In the genomic region with DNA sequence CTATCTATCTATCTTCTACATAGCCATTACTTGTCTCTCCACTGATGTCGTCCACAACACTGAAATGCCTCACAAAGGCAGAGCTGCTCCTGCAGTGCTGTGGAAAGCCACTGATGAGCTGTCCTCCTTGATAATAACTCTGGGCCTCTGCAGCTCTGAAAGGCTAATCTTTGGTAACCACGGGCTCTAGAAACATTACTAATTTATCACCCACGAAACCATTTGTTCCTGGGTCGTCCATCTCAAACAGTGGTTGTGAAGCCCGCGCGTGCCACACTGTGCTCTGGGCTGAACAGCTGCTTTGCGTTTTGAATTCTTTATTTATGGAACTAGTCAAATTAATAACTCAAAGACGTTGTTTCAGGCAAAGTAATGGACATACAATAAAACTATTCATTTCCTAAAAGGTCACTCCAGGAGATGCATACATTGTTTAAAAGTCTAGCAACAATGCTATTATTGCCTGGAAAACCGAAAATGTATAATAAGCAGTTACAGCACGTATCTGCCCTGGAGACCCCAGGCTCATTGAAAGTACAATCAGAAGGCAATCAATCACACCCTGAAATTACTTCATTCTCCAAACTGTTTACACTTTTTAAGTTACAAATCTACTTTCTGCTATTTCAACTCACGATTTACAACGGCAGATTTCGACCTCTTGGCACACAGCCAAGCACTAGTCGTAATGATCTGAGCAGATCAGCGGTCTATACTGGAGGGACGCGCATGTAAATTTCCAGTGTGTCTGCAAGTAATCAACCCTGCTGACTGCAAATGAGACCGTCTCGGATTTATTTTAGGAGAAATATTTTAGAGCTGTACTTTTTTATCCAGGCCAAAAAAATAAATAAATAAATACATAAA, we compare ENCODE assay signal across 8 mouse cellular contexts.
DNase-seq lines count a peak whose midpoint lies in the region; ATAC-seq and TF ChIP-seq lines count a peak whose summit lies in the region.

No protein-coding gene starts in this region.

- H3K36me3 ChIP-seq in heart, embryonic 16.5 days (ENCODE audit: control insufficient read depth, insufficient read depth) = no peaks in the 10 kb centered on the region; the same call in 1 of the 2 replicates
- H3K36me3 ChIP-seq in embryonic facial prominence, embryonic 15.5 days = peaks cover 16% of the 10 kb centered on the region; the same call in 1 of the 2 replicates
- no peaks in the 10 kb centered on the region for H3K36me3 ChIP-seq in kidney, postnatal 0 days (ENCODE audit: insufficient read depth, low read length)
- no peaks in the 10 kb centered on the region for H3K36me3 ChIP-seq in neural tube, embryonic 12.5 days

- DNase-seq in heart, adult 8-10 months (ENCODE audit: low spot score) = no peak
- DNase-seq in adrenal gland, postnatal 25 days = peak; percentile 42
- peak; percentile 57 for DNase-seq in kidney, postnatal 0 days (ENCODE audit: low spot score)
- DNase-seq in spleen, adult 12 weeks (ENCODE audit: low spot score) = no peak
- DNase-seq in urinary bladder, postnatal 25 days (ENCODE audit: low spot score) = no peak

- no peaks in the 10 kb centered on the region for H3K27me3 ChIP-seq in heart, embryonic 16.5 days (ENCODE audit: control insufficient read depth, insufficient read depth, low read length)
- no peaks in the 10 kb centered on the region for H3K27me3 ChIP-seq in embryonic facial prominence, embryonic 15.5 days
- no peaks in the 10 kb centered on the region for H3K27me3 ChIP-seq in kidney, postnatal 0 days (ENCODE audit: insufficient read depth, low read length)
- H3K27me3 ChIP-seq in neural tube, embryonic 12.5 days (replicated peaks) = no peaks in the 10 kb centered on the region

- H3K9ac ChIP-seq in heart, embryonic 16.5 days (ENCODE audit: low read length) = no peak overlapping the region
- no peak overlapping the region for H3K9ac ChIP-seq in embryonic facial prominence, embryonic 15.5 days
- H3K9ac ChIP-seq in kidney, postnatal 0 days (ENCODE audit: low read depth, low read length) = no peak overlapping the region
- no peak overlapping the region for H3K9ac ChIP-seq in neural tube, embryonic 12.5 days

- 48% methylated on average over 20 of the region's 20 CpGs for WGBS in heart, embryonic 16.5 days
- 18% methylated on average over 20 of the region's 20 CpGs for WGBS in embryonic facial prominence, embryonic 15.5 days
- WGBS in kidney, postnatal 0 days = 18% methylated on average over 20 of the region's 20 CpGs
- WGBS in neural tube, embryonic 12.5 days = 8% methylated on average over 20 of the region's 20 CpGs

- peak overlapping the region; percentile 32 for H3K4me2 ChIP-seq in heart, embryonic 16.5 days (ENCODE audit: low read depth, low read length)
- peak overlapping the region; percentile 17; the same call in 1 of the 2 replicates for H3K4me2 ChIP-seq in embryonic facial prominence, embryonic 15.5 days (replicated peaks)
- peak overlapping the region; percentile 39 for H3K4me2 ChIP-seq in kidney, postnatal 0 days (ENCODE audit: low read length)
- H3K4me2 ChIP-seq in neural tube, embryonic 12.5 days (replicated peaks) = peak overlapping the region; percentile 23

- peaks cover 26% of the 10 kb centered on the region for H3K4me1 ChIP-seq in heart, embryonic 16.5 days (ENCODE audit: control insufficient read depth, insufficient read depth, low read length)
- peaks cover 28% of the 10 kb centered on the region for H3K4me1 ChIP-seq in embryonic facial prominence, embryonic 15.5 days
- peaks cover 4% of the 10 kb centered on the region for H3K4me1 ChIP-seq in kidney, postnatal 0 days (replicated peaks; ENCODE audit: insufficient read depth, low read length)
- H3K4me1 ChIP-seq in neural tube, embryonic 12.5 days = peaks cover 27% of the 10 kb centered on the region

- TF ChIP-seq CTCF in kidney, postnatal 0 days (IDR thresholded peaks at IDR 0.05; ENCODE audit: low read depth) = no peak

- H3K9me3 ChIP-seq in heart, embryonic 16.5 days (replicated peaks; ENCODE audit: control insufficient read depth, low read length) = no peaks in the 10 kb centered on the region
- no peaks in the 10 kb centered on the region for H3K9me3 ChIP-seq in embryonic facial prominence, embryonic 15.5 days (replicated peaks)
- no peaks in the 10 kb centered on the region for H3K9me3 ChIP-seq in kidney, postnatal 0 days (replicated peaks; ENCODE audit: low read length)
- H3K9me3 ChIP-seq in neural tube, embryonic 12.5 days = no peaks in the 10 kb centered on the region

- H3K27ac ChIP-seq in heart, embryonic 16.5 days (ENCODE audit: low read length) = no peak overlapping the region
- H3K27ac ChIP-seq in embryonic facial prominence, embryonic 15.5 days (replicated peaks) = no peak overlapping the region
- no peak overlapping the region for H3K27ac ChIP-seq in kidney, postnatal 0 days
- H3K27ac ChIP-seq in neural tube, embryonic 12.5 days = no peak overlapping the region

- H3K4me3 ChIP-seq in heart, embryonic 16.5 days (ENCODE audit: low read length) = peak overlapping the region; percentile 25; the same call in 1 of the 2 replicates
- peak overlapping the region; percentile 12; the same call in 1 of the 2 replicates for H3K4me3 ChIP-seq in embryonic facial prominence, embryonic 15.5 days (replicated peaks)
- H3K4me3 ChIP-seq in kidney, postnatal 0 days (replicated peaks; ENCODE audit: low read depth, low read length) = no peak overlapping the region
- H3K4me3 ChIP-seq in neural tube, embryonic 12.5 days = no peak overlapping the region

- no peak for ATAC-seq in heart, embryonic 16.5 days (replicated peaks; ENCODE audit: extremely low read depth, insufficient read depth, low FRiP score)
- no peak for ATAC-seq in embryonic facial prominence, embryonic 15.5 days (ENCODE audit: insufficient number of reproducible peaks, low FRiP score, low TSS enrichment, low read depth)
- no peak for ATAC-seq in kidney, postnatal 0 days (replicated peaks; ENCODE audit: low FRiP score, low read depth)
- peak; percentile 67 for ATAC-seq in neural tube, embryonic 12.5 days (ENCODE audit: low FRiP score, low read depth)

Comparison
In these comparisons a context has a peak if more than half of its experiments do, and no peak if none do; other contexts are left out.
1. H3K4me3 ChIP-seq: peak in heart, embryonic 16.5 days (single experiment) and embryonic facial prominence, embryonic 15.5 days (single experiment); none in kidney, postnatal 0 days (single experiment) and neural tube, embryonic 12.5 days (single experiment).
2. DNase-seq: peak in adrenal gland, postnatal 25 days (single experiment) and kidney, postnatal 0 days (single experiment); none in heart, adult 8-10 months (single experiment), spleen, adult 12 weeks (single experiment) and urinary bladder, postnatal 25 days (single experiment).
3. Peak in every context shown above with its lines, with median percentiles within 50 percentile points of each other: H3K4me2 ChIP-seq.